Mouse (Mus musculus) CH12.LX (cell line): ENCODE results near the gene Myrip.

Experiments
- CTCF ChIP-seq, 2 experiments: IDR thresholded peaks in 1 of 2; conservative IDR thresholded peaks in 1 of 2; 2 replicates each; pipeline ENCODE4 v1.5.1; 2011 to 2012; ENCODE audit warnings: low read depth in 2 of 2, low read length in 2 of 2, improper control_type of control experiment in 1 of 2, inconsistent platforms in 1 of 2, mild to moderate bottlenecking in 1 of 2, moderate library complexity in 1 of 2
- EP300 ChIP-seq: IDR thresholded peaks from 2 replicates; pipeline ENCODE4 v1.6.1; 2011; ENCODE audit warnings: low read length, improper control_type of control experiment
- MAX ChIP-seq: IDR thresholded peaks from 2 replicates; pipeline ENCODE4 v1.6.1; 2011; ENCODE audit warnings: low read length, improper control_type of control experiment
- POLR2A ChIP-seq: IDR thresholded peaks from 2 replicates; pipeline ENCODE4 v1.6.1; 2011; ENCODE audit warnings: low read depth, mild to moderate bottlenecking, improper control_type of control experiment, low read length
- ZKSCAN1 ChIP-seq: IDR thresholded peaks from 2 replicates; pipeline ENCODE4 v1.6.1; 2012; ENCODE audit warnings: low read depth, inconsistent platforms, low read length, improper control_type of control experiment, borderline replicate concordance

DNA sequence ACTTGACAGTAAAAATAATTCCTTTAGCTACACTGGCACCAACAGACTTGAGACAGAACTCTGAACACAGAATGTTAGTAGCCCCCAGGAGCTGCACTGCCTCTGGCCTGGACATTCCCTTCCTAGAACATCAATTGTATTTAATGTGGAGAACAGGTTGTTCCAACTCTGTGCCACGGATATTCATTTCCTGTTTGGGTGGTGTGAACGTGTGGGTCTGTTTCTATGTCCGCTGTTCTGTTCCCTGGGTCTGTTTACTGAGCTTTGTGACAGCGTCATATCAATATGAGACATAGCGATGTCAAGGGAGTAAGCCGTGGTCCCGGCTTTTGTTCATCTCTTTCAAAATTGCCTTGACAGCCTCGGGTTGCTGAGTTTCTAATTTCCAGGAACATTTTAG, 97.0 kb downstream of the Myrip start:
- TF ChIP-seq CTCF (conservative IDR thresholded peaks at IDR 0.05 in 1 of 2, IDR thresholded peaks at IDR 0.05 in 1 of 2; ENCODE audit: low read depth in 2 of 2, low read length in 2 of 2) (no peak), EP300 (no peak), POLR2A (no peak), ZKSCAN1 (no peak), MAX (no peak)
